Mouse (Mus musculus) erythroblast, embryonic 14.5 days (primary cell): ENCODE measurements around the gene Ikbke.

Source experiments
- GATA1 ChIP-seq: IDR thresholded peaks from 2 replicates; pipeline ENCODE4 v1.6.1; 2012; ENCODE audit warnings: low read length, inconsistent platforms, mixed read lengths
- TAL1 ChIP-seq: IDR thresholded peaks from 3 replicates; pipeline ENCODE4 v1.6.1; 2012; ENCODE audit warnings: low read length, inconsistent platforms, mixed read lengths

GRCm38 (mm10) chr1:131257288-131257687 lies 22.1 kb downstream of the Ikbke start:
- TF ChIP-seq GATA1 (no peak), TAL1 (no peak)
